Mouse (Mus musculus) neural tube, embryonic 11.5 days (tissue): ENCODE results near the gene Gm26558. TPM values are rescaled to one million over a fixed set of nuclear protein-coding genes. Genes with fewer than 3 reads are reported as not detected.

Experiments used
- ATAC-seq: fragments of 200-750 bp; cut with Nextera tagmentation; 2 replicates; pipeline ENCODE4 v1.8.0; 2017; ENCODE audit warnings: moderate number of reproducible peaks, mild to moderate bottlenecking, moderate TSS enrichment, moderate library complexity; ENCODE audit not compliant: insufficient read depth, low FRiP score, low TSS enrichment
- DNase-seq: peaks from one replicate; pipeline ENCODE4 v3.0.0-alpha.2; 2015; ENCODE audit warnings: low spot score
- H3K27ac ChIP-seq: fragments of 300-500 bp; sonication (generic); 2 replicates; pipeline ENCODE4 v1.5.1; 2014; ENCODE audit warnings: low read depth, mild to moderate bottlenecking, low read length
- H3K27me3 ChIP-seq: fragments of 300-500 bp; sonication (generic); 2 replicates; pipeline ENCODE4 v1.6.1; 2014; ENCODE audit warnings: mild to moderate bottlenecking, low read length, mixed read lengths; ENCODE audit not compliant: control insufficient read depth, insufficient read depth
- H3K36me3 ChIP-seq: fragments of 300-500 bp; sonication (generic); 2 replicates; pipeline ENCODE4 v1.6.1; 2014; ENCODE audit warnings: mild to moderate bottlenecking, low read length, moderate library complexity, mixed read lengths; ENCODE audit not compliant: control insufficient read depth, insufficient read depth
- H3K4me1 ChIP-seq: fragments of 300-500 bp; sonication (generic); 2 replicates; pipeline ENCODE4 v1.6.1; 2014; ENCODE audit warnings: low read length, mixed read lengths; ENCODE audit not compliant: control insufficient read depth, insufficient read depth
- H3K4me2 ChIP-seq: fragments of 300-500 bp; sonication (generic); 2 replicates; pipeline ENCODE4 v1.6.1; 2014; ENCODE audit warnings: low read depth, mild to moderate bottlenecking, moderate library complexity
- H3K4me3 ChIP-seq: fragments of 300-500 bp; sonication (generic); 2 replicates; pipeline ENCODE4 v1.5.1; 2014; ENCODE audit warnings: low read depth, low read length
- H3K9ac ChIP-seq: fragments of 300-500 bp; sonication (generic); 2 replicates; pipeline ENCODE4 v1.6.1; 2014; ENCODE audit warnings: mild to moderate bottlenecking, low read length
- H3K9me3 ChIP-seq: fragments of 300-500 bp; sonication (generic); 2 replicates; pipeline ENCODE4 v1.6.1; 2016; ENCODE audit warnings: low read length; ENCODE audit not compliant: control insufficient read depth
- whole genome bisulfite sequencing: fragments of 180-500 bp; shearing (Covaris S2); extraction: QIAGEN DNeasy Blood & Tissue Kit; methylation state at CpG from one replicate; pipeline ENCODE4 v1.1.7; 2014; 5-methylcytosine and 5-hydroxymethylcytosine counted together
- polyA plus RNA-seq: library from polyadenylated mRNA; unstranded; fragments of >200 nt; fragmentation: Nextera tagmentation; extraction: Ambion mirVana; gene quantifications from 2 replicates; pipeline ENCODE4 v1.2.1, GENCODE M21; 2014

Gene Gm26558
- polyA plus RNA-seq, result 4.5 and 4.7 TPM in 2 replicates

DNA sequence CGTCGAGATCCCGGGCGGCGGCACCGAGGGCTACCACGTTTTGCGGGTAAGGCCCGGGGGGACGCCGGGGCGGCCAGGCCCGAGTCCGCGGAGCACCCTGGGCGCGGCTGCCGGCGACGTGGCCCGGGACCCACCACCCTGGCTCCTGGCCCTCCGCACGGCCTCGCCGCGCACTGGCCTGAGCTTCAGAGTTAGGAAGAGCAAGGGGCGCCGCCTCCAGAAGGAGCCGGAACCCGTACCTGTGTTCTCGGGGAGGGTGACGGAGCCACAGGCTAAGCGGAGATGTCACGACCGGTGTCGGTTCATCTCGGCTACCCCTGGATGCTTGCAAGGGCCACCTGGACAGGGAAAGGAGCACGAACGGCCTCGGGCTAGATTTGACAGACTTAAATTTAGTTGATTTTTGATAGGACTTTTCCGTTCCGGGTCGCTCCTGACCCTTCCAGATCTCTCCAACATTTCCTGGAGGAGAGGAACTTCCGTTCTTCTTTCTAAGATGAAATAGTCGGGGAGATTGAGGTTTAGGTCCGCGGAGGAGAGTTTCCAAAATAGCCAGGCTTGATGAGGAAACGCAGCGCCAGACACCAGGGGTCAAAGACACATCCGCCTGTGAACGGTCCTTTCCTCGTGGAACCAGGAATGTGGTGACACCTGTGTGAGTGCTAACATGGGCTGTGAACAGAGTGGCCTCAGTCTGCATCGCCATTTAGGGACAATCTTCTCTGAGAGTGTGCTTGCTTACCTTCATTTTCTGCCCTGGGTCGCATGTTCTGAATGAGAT lies at the start of gene Gm26558:
TSS of gene Gm26558 (minus strand) at position 394 of the 781 bp plus-strand sequence.
- ATAC-seq, result no peak; the same call in 1 of the 2 replicates
- under 1% methylated on average over 54 of the region's 54 CpGs for WGBS
- peak within 1 kb of the TSS; percentile 77 for H3K4me2 ChIP-seq
- H3K4me3 ChIP-seq, result peak within 1 kb of the TSS; percentile 88
- no peaks in the 10 kb centered on the region for H3K36me3 ChIP-seq
- no peaks in the 10 kb centered on the region for H3K4me1 ChIP-seq
- no peak for DNase-seq
- H3K27ac ChIP-seq, result peak within 1 kb of the TSS; percentile 82
- H3K27me3 ChIP-seq, result no peaks in the 10 kb centered on the region
- H3K9ac ChIP-seq, result peak within 1 kb of the TSS; percentile 96
- no peaks in the 10 kb centered on the region for H3K9me3 ChIP-seq

DNA sequence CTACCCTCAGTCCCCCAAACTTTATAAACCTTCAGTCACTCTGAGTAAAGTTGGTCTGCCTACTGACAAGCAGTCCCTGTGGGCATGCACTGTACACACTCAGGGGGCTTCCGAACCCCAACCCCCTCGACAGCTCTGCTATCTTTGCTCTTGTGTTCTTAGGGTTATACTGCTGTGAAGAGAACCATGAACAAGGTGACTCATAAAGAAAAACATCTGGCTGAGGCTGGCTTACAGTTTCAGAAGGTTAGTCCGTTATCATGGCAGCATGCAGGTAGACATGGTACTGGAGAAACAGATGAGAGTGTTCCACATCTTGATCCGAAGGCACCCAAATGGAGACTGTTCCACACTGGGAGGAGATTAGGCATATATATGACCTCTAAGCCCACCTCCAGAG lies 49.0 kb upstream of the Gm26558 start:
- Histone ChIP-seq H3K27ac (no peak overlapping the region), H3K4me2 (no peak overlapping the region), H3K36me3 (peaks cover 8% of the 10 kb centered on the region; the same call in 1 of the 2 replicates), H3K4me1 (no peaks in the 10 kb centered on the region), H3K9ac (no peak overlapping the region), H3K9me3 (no peaks in the 10 kb centered on the region), H3K27me3 (no peaks in the 10 kb centered on the region), H3K4me3 (no peak overlapping the region)
- 98% methylated on average over 4 of the region's 4 CpGs for WGBS
- ATAC-seq, result no peak
- no peak for DNase-seq

DNA sequence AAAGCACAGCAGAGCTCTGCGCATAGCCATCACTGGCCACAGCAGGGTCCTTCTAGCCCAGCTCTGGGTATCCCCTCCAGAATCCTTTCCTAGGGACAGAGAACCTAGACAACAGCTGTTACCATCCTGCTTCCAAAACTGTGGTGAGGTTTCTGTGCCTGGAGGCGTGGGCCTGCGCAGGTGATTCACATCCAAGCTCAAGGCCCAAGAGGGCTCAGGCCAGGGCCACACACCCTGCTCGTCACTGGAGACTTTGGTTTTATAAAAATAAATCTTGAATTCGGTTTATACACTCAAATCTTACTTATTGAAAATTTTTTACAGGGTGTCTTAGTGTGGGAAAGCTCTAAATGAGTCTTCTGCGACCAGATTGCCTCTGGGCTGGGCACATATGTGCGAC lies 48.3 kb upstream of the Gm26558 start:
- no peak overlapping the region for H3K4me3 ChIP-seq
- no peak overlapping the region for H3K27ac ChIP-seq
- H3K27me3 ChIP-seq, result no peaks in the 10 kb centered on the region
- WGBS, result 95% methylated on average over 7 of the region's 7 CpGs
- H3K9me3 ChIP-seq, result no peaks in the 10 kb centered on the region
- no peak overlapping the region for H3K9ac ChIP-seq
- peaks cover 6% of the 10 kb centered on the region; the same call in 1 of the 2 replicates for H3K36me3 ChIP-seq
- ATAC-seq (no peak), DNase-seq (no peak)
- H3K4me2 ChIP-seq, result no peak overlapping the region
- no peaks in the 10 kb centered on the region for H3K4me1 ChIP-seq

DNA sequence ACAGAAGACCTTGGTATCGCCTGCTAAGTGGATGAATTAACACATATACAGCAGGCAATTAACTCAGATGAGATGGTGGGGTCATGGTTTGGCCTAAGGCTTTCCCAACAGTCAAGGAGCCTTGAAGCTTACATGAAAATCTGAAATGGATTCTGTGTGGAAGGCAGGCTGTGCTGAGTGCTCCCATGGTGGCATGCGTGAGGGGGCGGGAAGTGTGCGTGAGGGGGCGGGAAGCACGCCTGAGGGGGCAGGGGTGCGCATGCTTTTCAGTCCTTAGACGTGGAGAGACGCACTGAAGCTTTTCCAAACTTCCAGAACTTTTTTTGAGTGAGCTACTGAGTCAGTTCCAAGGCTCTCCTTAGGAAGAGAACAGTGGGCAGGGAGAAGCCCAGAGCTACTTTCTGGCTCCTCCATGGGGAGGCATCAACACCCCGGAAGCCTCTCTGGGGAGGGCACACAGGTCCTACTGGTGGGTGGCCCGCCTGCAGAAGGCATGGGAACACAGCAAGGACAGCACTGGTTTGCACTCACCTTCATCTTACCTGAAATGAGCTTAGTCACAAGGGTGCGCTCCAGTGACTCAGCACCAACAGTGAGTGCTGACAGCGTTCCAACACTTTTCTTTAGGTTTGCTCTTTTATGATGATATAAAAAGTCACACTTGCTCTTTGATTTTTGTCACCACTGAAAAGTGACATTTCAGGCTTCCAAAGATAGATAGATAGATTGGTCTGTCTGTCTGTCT lies 47.2 kb upstream of the Gm26558 start:
- peaks cover 6% of the 10 kb centered on the region; the same call in 1 of the 2 replicates for H3K36me3 ChIP-seq
- no peak for ATAC-seq
- WGBS, result 77% methylated on average over 13 of the region's 13 CpGs

DNA sequence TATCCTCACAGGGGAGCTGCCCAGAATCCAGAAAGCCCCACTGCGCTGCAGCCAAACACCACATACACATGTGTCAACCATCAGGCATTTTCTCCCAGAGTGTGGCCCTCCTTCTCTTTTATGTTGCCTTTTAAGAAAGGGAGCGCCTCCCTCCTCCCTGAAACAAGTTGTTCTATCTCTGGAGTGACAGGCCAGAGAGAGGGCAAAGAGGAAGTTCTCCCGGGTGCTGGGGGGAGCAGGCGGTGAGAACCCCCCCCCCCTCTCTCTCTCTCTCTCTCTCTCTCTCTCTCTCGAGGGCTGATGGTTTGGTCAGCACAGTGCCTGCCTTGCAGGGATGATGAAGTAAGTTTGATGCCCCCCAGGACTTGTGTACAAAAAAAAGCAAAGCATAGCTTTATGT lies 40.5 kb upstream of the Gm26558 start:
- Histone ChIP-seq H3K27ac (no peak overlapping the region), H3K4me2 (no peak overlapping the region), H3K9ac (no peak overlapping the region), H3K9me3 (no peaks in the 10 kb centered on the region), H3K4me3 (no peak overlapping the region), H3K36me3 (no peaks in the 10 kb centered on the region), H3K27me3 (no peaks in the 10 kb centered on the region), H3K4me1 (peaks cover 2% of the 10 kb centered on the region; the same call in 1 of the 2 replicates)
- WGBS, result 60% methylated on average over 5 of the region's 5 CpGs
- ATAC-seq (no peak), DNase-seq (no peak)

More for the DNA sequence above, 47.2 kb upstream of the Gm26558 start:
- peaks cover 2% of the 10 kb centered on the region; the same call in 1 of the 2 replicates for H3K4me1 ChIP-seq
- no peak overlapping the region for H3K27ac ChIP-seq
- DNase-seq, result no peak
- no peaks in the 10 kb centered on the region for H3K27me3 ChIP-seq
- H3K9ac ChIP-seq, result no peak overlapping the region
- no peaks in the 10 kb centered on the region for H3K9me3 ChIP-seq
- no peak overlapping the region for H3K4me3 ChIP-seq
- H3K4me2 ChIP-seq, result no peak overlapping the region

DNA sequence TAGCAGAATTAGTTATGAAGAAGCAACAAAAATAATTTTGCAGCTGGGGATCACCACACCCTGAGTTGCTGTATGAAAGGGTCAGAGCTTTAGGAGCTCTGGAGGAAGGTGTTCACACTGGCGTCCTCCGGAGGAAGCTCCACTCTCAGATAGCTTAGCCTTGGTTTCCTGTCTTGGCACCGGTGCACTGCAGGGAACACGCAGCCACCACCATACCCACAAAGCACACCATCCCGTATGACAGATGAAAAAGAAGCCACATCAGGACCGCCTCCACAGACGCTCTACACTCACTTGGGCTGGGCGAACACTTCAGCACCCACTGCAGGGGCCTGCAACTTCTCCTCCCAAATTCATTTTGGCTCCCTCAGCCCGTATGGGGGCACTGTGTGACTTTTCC lies 39.7 kb upstream of the Gm26558 start:
- Histone ChIP-seq H3K27me3 (no peaks in the 10 kb centered on the region), H3K9me3 (no peaks in the 10 kb centered on the region), H3K4me1 (peaks cover 2% of the 10 kb centered on the region; the same call in 1 of the 2 replicates), H3K27ac (no peak overlapping the region), H3K4me3 (no peak overlapping the region), H3K9ac (no peak overlapping the region), H3K4me2 (no peak overlapping the region), H3K36me3 (no peaks in the 10 kb centered on the region)
- ATAC-seq, result no peak
- 68% methylated on average over 9 of the region's 9 CpGs for WGBS
- DNase-seq, result no peak

DNA sequence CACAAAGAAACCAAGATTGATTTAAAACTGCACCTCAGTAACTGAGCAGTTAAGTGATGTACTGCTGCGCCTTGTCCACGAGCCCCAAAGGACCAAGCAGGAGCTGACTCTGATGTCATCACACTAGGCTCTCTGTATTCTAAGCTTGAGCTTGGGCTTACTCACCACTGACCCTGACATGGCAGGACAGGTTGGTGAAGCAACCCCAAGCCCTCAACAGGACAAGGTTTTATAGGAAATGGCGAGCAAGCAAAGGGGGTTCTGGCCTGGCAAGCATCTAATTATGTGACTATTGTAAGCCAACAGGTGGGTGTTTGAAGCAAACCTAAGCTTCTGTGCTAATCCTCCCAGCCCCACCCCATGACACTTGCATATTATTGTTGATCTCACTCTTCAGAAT lies 38.9 kb upstream of the Gm26558 start:
- H3K27me3 ChIP-seq, result no peaks in the 10 kb centered on the region
- DNase-seq, result no peak

DNA sequence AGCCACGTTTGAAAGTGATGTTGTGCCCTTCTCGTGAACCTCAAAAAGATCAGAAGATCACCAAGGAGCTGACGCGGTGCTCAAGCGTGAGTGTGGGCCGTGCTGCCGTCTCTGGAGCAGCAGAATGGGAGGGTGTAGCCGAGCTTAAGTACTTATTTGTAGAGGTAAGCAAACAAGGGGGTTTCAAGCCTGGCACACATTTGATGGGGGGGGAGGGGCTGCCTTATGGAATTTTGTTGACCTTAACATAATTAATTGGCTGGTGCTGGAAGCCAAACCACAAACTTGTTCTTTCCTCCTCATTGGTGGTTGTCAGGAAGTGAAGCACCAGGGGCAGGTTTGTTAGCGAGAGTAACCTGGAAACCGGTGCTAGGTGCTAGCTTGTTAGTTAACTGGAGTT lies 33.8 kb upstream of the Gm26558 start:
- DNase-seq, result no peak
- no peak overlapping the region for H3K4me2 ChIP-seq
- no peak for ATAC-seq
- WGBS, result 90% methylated on average over 10 of the region's 10 CpGs
- H3K9ac ChIP-seq, result no peak overlapping the region
- no peaks in the 10 kb centered on the region for H3K9me3 ChIP-seq
- H3K4me3 ChIP-seq, result no peak overlapping the region
- H3K27me3 ChIP-seq, result no peaks in the 10 kb centered on the region
- H3K36me3 ChIP-seq, result peaks cover 6% of the 10 kb centered on the region
- no peaks in the 10 kb centered on the region for H3K4me1 ChIP-seq
- H3K27ac ChIP-seq, result no peak overlapping the region

More for the DNA sequence above, 38.9 kb upstream of the Gm26558 start:
- peaks cover 2% of the 10 kb centered on the region; the same call in 1 of the 2 replicates for H3K4me1 ChIP-seq
- no peak for ATAC-seq
- H3K36me3 ChIP-seq, result no peaks in the 10 kb centered on the region
- no peaks in the 10 kb centered on the region for H3K9me3 ChIP-seq
- H3K4me2 ChIP-seq, result no peak overlapping the region
- WGBS, result 90% methylated on average over 3 of the region's 3 CpGs
- H3K27ac ChIP-seq, result no peak overlapping the region
- no peak overlapping the region for H3K9ac ChIP-seq
- H3K4me3 ChIP-seq, result no peak overlapping the region
